Mouse (Mus musculus) pancreas, adult 10 weeks (tissue): ENCODE data around the gene Rhox8. TPM values are rescaled to one million over a fixed set of nuclear protein-coding genes. Genes with fewer than 3 reads are reported as not detected.

Experiments used
- polyA plus RNA-seq: library from polyadenylated mRNA; stranded (reverse); fragments of 350-450 nt; fragmentation: Illumina TruSeq; extraction: RNeasy Lipid Tissue Mini Kit (QIAGEN cat#74804); gene quantifications from one replicate; pipeline ENCODE4 v1.2.3, GENCODE M21; 2015; ENCODE audit warnings: low read depth, low replicate concordance; ENCODE audit not compliant: insufficient read depth

Gene Rhox8
- not detected for polyA plus RNA-seq

GRCm38 (mm10) chrX:37878844-37879243 lies at the start of gene Rhox8:
Gene Rhox8, minus strand, starts transcription at chrX:37878944.

DNA sequence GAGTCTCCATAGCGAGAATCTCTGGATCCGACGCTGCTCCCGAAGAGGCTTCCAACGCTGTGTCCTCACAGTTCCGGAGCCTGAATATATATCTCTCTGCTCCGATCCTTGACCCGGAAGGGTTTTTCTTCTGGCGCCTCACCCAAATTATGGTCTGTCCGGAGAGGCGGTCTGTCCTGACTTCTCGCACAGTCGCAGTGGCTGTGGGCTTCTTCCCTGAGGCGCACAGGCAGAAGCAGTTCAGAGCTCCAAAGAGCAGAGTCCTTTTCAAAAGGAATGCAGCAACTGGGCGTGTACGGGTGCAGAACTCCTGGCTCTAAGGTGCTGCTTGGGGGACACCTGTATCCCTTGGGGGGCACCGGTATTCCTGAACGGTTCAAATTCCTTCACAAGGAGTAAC lies 22.9 kb upstream of the Rhox8 start, which contains the start of gene Rhox9:
Gene Rhox9 (minus strand): TSS at position 101 of the 400 bp plus-strand sequence.

DNA sequence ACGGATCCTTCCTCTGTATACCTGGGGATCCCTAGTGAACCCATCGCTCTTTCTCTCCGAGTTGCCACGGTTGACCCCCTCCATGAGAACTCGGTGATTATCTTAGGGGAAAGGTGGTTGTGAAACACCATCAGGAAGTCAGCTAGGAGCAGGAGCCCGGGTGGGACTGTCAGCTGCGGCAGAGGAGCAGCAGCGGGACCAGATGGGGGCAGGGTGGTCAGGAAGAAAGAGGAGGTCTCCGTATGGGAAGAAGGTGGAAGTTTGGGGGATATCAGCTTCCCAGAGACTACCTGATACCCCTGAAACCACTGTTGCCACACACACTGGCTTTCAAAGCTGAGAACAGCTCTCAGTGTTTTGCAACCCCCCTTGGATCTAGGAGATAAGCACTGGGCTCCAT lies 18.4 kb upstream of the Rhox8 start, which contains the start of gene Rhox7b:
Gene Rhox7b (minus strand): TSS at position 101 of the 400 bp plus-strand sequence.

DNA sequence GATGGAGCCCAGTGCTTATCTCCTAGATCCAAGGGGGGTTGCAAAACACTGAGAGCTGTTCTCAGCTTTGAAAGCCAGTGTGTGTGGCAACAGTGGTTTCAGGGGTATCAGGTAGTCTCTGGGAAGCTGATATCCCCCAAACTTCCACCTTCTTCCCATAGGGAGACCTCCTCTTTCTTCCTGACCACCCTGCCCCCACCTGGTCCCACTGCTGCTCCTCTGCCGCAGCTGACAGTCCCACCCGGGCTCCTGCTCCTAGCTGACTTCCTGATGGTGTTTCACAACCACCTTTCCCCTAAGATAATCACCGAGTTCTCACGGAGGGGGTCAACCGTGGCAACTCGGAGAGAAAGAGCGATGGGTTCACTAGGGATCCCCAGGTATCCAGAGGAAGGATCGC lies 47.4 kb downstream of the Rhox8 start, which contains the start of gene Rhox7a:
Gene Rhox7a (plus strand): TSS at position 301 of the 400 bp plus-strand sequence.

DNA sequence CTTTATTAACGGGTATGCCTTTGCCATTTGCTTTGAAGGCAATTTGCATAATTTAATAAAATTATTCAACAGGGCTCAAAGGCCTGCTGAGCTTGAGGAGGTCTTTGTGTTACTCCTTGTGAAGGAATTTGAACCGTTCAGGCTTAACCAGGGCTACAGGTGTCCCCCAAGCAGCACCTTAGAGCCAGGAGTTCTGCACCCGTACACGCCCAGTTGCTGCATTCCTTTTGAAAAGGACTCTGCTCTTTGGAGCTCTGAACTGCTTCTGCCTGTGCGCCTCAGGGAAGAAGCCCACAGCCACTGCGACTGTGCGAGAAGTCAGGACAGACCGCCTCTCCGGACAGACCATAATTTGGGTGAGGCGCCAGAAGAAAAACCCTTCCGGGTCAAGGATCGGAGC lies 52.1 kb downstream of the Rhox8 start, which contains the start of gene Rhox6:
Gene Rhox6 (plus strand): TSS at position 301 of the 400 bp plus-strand sequence.

Other genes with a start within 250 kb of the Rhox8 start
- gene Rhox2g, start 235.5 kb downstream of the Rhox8 start, polyA plus RNA-seq: not detected
- gene Rhox4g, start 227.6 kb downstream of the Rhox8 start, polyA plus RNA-seq: not detected
- gene Rhox3h, start 210.2 kb downstream of the Rhox8 start, polyA plus RNA-seq: not detected
- not detected for gene Rhox2h, start 205.7 kb downstream of the Rhox8 start, polyA plus RNA-seq
- not detected for gene Rhox5, start 74.1 kb downstream of the Rhox8 start, polyA plus RNA-seq
- not detected for gene Rhox6, start 52.0 kb downstream of the Rhox8 start, polyA plus RNA-seq
- not detected for gene Rhox7a, start 47.3 kb downstream of the Rhox8 start, polyA plus RNA-seq
- gene Rhox7b, start 18.3 kb upstream of the Rhox8 start, polyA plus RNA-seq: not detected
- gene Rhox9, start 22.8 kb upstream of the Rhox8 start, polyA plus RNA-seq: not detected
- gene Btg1-ps1, start 139.9 kb upstream of the Rhox8 start, polyA plus RNA-seq: not detected
- gene Btg1-ps2, start 164.2 kb upstream of the Rhox8 start, polyA plus RNA-seq: not detected
- not detected for gene Rhox10, start 187.5 kb upstream of the Rhox8 start, polyA plus RNA-seq
- not detected for gene Rhox11, start 206.2 kb upstream of the Rhox8 start, polyA plus RNA-seq
- gene Rhox12, start 232.0 kb upstream of the Rhox8 start, polyA plus RNA-seq: not detected
- gene Rhox13, start 242.3 kb upstream of the Rhox8 start, polyA plus RNA-seq: not detected